Mouse (Mus musculus): ENCODE results near the gene Bri3. TPM values are rescaled to one million over a fixed set of nuclear protein-coding genes. Genes with fewer than 3 reads are reported as not detected.

The Bri3 gene
- total RNA-seq (2021): 10 to 100 TPM; 68.9 to 72.5 TPM

- DNase-seq: no peak
- intact Hi-C loops (cut with DNase I): no loop called here
Observed at GRCm38 (mm10) chr5:144243901-144244487, at the start of gene Bri3. TSS of gene Bri3 (plus strand) at chr5:144244437.

GRCm38 (mm10) chr5:144195567-144195966, 48.7 kb upstream of the Bri3 start:
- no peak for DNase-seq
- intact Hi-C loops (cut with DNase I): no loop called here

GRCm38 (mm10) chr5:144200616-144201015, 43.6 kb upstream of the Bri3 start:
- intact Hi-C loops (cut with DNase I): loop anchor here (10.0 kb wide), 1 partner anchor 534 kb away; no protein-coding TSS in a partner anchor
- no peak for DNase-seq

GRCm38 (mm10) chr5:144202430-144202829, 41.8 kb upstream of the Bri3 start:
- no peak for DNase-seq
- intact Hi-C loops (cut with DNase I): loop anchor here (10.0 kb wide), 1 partner anchor 532 kb away; no protein-coding TSS in a partner anchor

GRCm38 (mm10) chr5:144203398-144203959, 40.8 kb upstream of the Bri3 start:
- intact Hi-C loops (cut with DNase I): loop anchor here (10.0 kb wide), 1 partner anchor 531 kb away; no protein-coding TSS in a partner anchor
- no peak for DNase-seq

- DNase-seq: no peak
- intact Hi-C loops (cut with DNase I): loop anchor here (10.0 kb wide), 1 partner anchor 530 kb away; no protein-coding TSS in a partner anchor
Observed at GRCm38 (mm10) chr5:144204303-144204702, 39.9 kb upstream of the Bri3 start.

- no peak for DNase-seq
Observed at GRCm38 (mm10) chr5:144204911-144205310, 39.3 kb upstream of the Bri3 start.

GRCm38 (mm10) chr5:144206069-144206468, 38.2 kb upstream of the Bri3 start:
- no peak for DNase-seq
- intact Hi-C loops (cut with DNase I): loop anchor here (10.0 kb wide), 1 partner anchor 529 kb away; no protein-coding TSS in a partner anchor

More at GRCm38 (mm10) chr5:144204911-144205310, 39.3 kb upstream of the Bri3 start:
- intact Hi-C loops (cut with DNase I): loop anchor here (10.0 kb wide), 1 partner anchor 530 kb away; no protein-coding TSS in a partner anchor

- intact Hi-C loops (cut with DNase I): loop anchor here (10.0 kb wide), 1 partner anchor 527 kb away; no protein-coding TSS in a partner anchor
- peak; percentile 50 for DNase-seq
Observed at GRCm38 (mm10) chr5:144207478-144207877, 36.8 kb upstream of the Bri3 start.

GRCm38 (mm10) chr5:144214453-144214852, 29.8 kb upstream of the Bri3 start:
- intact Hi-C loops (cut with DNase I): no loop called here
- peak; percentile 76 for DNase-seq

GRCm38 (mm10) chr5:144215992-144216391, 28.2 kb upstream of the Bri3 start:
- intact Hi-C loops (cut with DNase I): no loop called here
- no peak for DNase-seq

- intact Hi-C loops (cut with DNase I): no loop called here
Observed at GRCm38 (mm10) chr5:144218061-144218460, 26.2 kb upstream of the Bri3 start.

GRCm38 (mm10) chr5:144219306-144219705, 24.9 kb upstream of the Bri3 start:
- no peak for DNase-seq
- intact Hi-C loops (cut with DNase I): no loop called here

More at GRCm38 (mm10) chr5:144218061-144218460, 26.2 kb upstream of the Bri3 start:
- no peak for DNase-seq

- no peak for DNase-seq
- intact Hi-C loops (cut with DNase I): no loop called here
Observed at GRCm38 (mm10) chr5:144219936-144220335, 24.3 kb upstream of the Bri3 start.

GRCm38 (mm10) chr5:144221305-144221704, 22.9 kb upstream of the Bri3 start:
- intact Hi-C loops (cut with DNase I): no loop called here
- DNase-seq: no peak

- DNase-seq: peak; percentile 68
- intact Hi-C loops (cut with DNase I): no loop called here
Observed at GRCm38 (mm10) chr5:144222811-144223502, 21.3 kb upstream of the Bri3 start.

GRCm38 (mm10) chr5:144223503-144223862, 20.8 kb upstream of the Bri3 start, which contains the start of gene Tecpr1:
TSS of gene Tecpr1 (minus strand) at chr5:144223615.
- intact Hi-C loops (cut with DNase I): no loop called here
- peak; percentile 95 for DNase-seq

- intact Hi-C loops (cut with DNase I): no loop called here
- DNase-seq: no peak
Observed at GRCm38 (mm10) chr5:144223899-144224816, 20.1 kb upstream of the Bri3 start.

- intact Hi-C loops (cut with DNase I): no loop called here
Observed at GRCm38 (mm10) chr5:144226220-144226619, 18.0 kb upstream of the Bri3 start.

GRCm38 (mm10) chr5:144230216-144230615, 14.0 kb upstream of the Bri3 start:
- intact Hi-C loops (cut with DNase I): no loop called here

More at GRCm38 (mm10) chr5:144226220-144226619, 18.0 kb upstream of the Bri3 start:
- no peak for DNase-seq

More at GRCm38 (mm10) chr5:144230216-144230615, 14.0 kb upstream of the Bri3 start:
- no peak for DNase-seq

All from left cerebral cortex, postnatal 4 days (tissue).